Comparison of ENCODE assay signal across 11 mouse cellular contexts in genomic region chr11:7140449-7140848, GRCm38 (mm10). TPM values are rescaled to one million over a fixed set of nuclear protein-coding genes. Genes with fewer than 3 reads are reported as not detected.
A peak's percentile ranks its signal among the peaks of the same experiment; 100 is the strongest.
DNase-seq lines count a peak whose midpoint lies in the region; ATAC-seq lines count a peak whose summit lies in the region.
"Had no signal": no experiment of that assay in that cellular context is flagged by ENCODE, and none has a peak within 500 bp of the region (broad histone marks: within the 10 kb centered on the region; RNA-seq: fewer than 3 reads in every experiment).

No protein-coding gene starts in this region.

- H3K4me2 ChIP-seq in forebrain, embryonic 12.5 days: no peak overlapping the region
- no peak overlapping the region for H3K4me2 ChIP-seq in neural tube, embryonic 12.5 days (replicated peaks)

- no peak overlapping the region for H3K9ac ChIP-seq in forebrain, embryonic 12.5 days
- no peak overlapping the region for H3K9ac ChIP-seq in neural tube, embryonic 12.5 days

- DNase-seq in forebrain, embryonic 10.5 days (ENCODE audit: extremely low spot score, low spot score): peak; percentile 28
- DNase-seq in neural tube, embryonic 10.5 days (ENCODE audit: extremely low spot score, low spot score): no peak
- peak; percentile 68 for DNase-seq in embryo, embryonic 10 days (ENCODE audit: low spot score)
- peak; percentile 55 for DNase-seq in heart, postnatal 4 days

- 96% methylated on average over 3 of the region's 3 CpGs for WGBS in forebrain, embryonic 10.5 days
- 95% methylated on average over 3 of the region's 3 CpGs for WGBS in forebrain, embryonic 12.5 days
- WGBS in neural tube, embryonic 12.5 days: 94% methylated on average over 3 of the region's 3 CpGs

- ATAC-seq in forebrain, embryonic 12.5 days (ENCODE audit: low FRiP score): no peak
- peak; percentile 49; the same call in 1 of the 2 replicates for ATAC-seq in neural tube, embryonic 12.5 days (ENCODE audit: low FRiP score, low read depth)
- ATAC-seq in megakaryocyte-erythroid progenitor cell, adult 5-6 weeks (replicated peaks; ENCODE audit: low FRiP score, low TSS enrichment, poor library complexity, severe bottlenecking): peak; percentile 54; the same call in 1 of the 2 replicates
- no peak for ATAC-seq in megakaryocyte, adult 5-6 weeks (ENCODE audit: poor library complexity, severe bottlenecking)

- H3K4me1 ChIP-seq in forebrain, embryonic 10.5 days: no peaks in the 10 kb centered on the region
- 0 out of 2 replicates have a peak, but pooled peaks cover 3% of the 10 kb centered on the region for H3K4me1 ChIP-seq in forebrain, embryonic 12.5 days
- H3K4me1 ChIP-seq in neural tube, embryonic 12.5 days: no peaks in the 10 kb centered on the region

- H3K9me3 ChIP-seq in forebrain, embryonic 10.5 days: no peaks in the 10 kb centered on the region
- no peaks in the 10 kb centered on the region for H3K9me3 ChIP-seq in forebrain, embryonic 12.5 days
- no peaks in the 10 kb centered on the region for H3K9me3 ChIP-seq in neural tube, embryonic 12.5 days

- H3K4me3 ChIP-seq in forebrain, embryonic 10.5 days: no peak overlapping the region
- H3K4me3 ChIP-seq in forebrain, embryonic 12.5 days (replicated peaks): no peak overlapping the region
- no peak overlapping the region for H3K4me3 ChIP-seq in neural tube, embryonic 12.5 days

- no peaks in the 10 kb centered on the region; the same call in 1 of the 2 replicates for H3K36me3 ChIP-seq in forebrain, embryonic 10.5 days (replicated peaks)
- H3K36me3 ChIP-seq in forebrain, embryonic 12.5 days (replicated peaks): no peaks in the 10 kb centered on the region
- H3K36me3 ChIP-seq in neural tube, embryonic 12.5 days: no peaks in the 10 kb centered on the region; the same call in 1 of the 2 replicates

- no peaks in the 10 kb centered on the region for H3K27me3 ChIP-seq in forebrain, embryonic 10.5 days (ENCODE audit: poor library complexity, severe bottlenecking)
- H3K27me3 ChIP-seq in forebrain, embryonic 12.5 days: no peaks in the 10 kb centered on the region
- no peaks in the 10 kb centered on the region for H3K27me3 ChIP-seq in neural tube, embryonic 12.5 days (replicated peaks)

- H3K27ac ChIP-seq in forebrain, embryonic 10.5 days: no peak overlapping the region
- no peak overlapping the region for H3K27ac ChIP-seq in forebrain, embryonic 12.5 days
- no peak overlapping the region for H3K27ac ChIP-seq in neural tube, embryonic 12.5 days
- H3K27ac ChIP-seq: macrophage had no signal

RNA-seq across cellular contexts. Expression of gene Gm11985, which starts 47.9 kb away (rescaled TPM):
- polyA plus RNA-seq in forebrain, embryonic 10.5 days (2016; fragmentation: Nextera tagmentation; extraction: Ambion mirVana): not detected in 2 replicates
- polyA plus RNA-seq in forebrain, embryonic 12.5 days (2016; fragmentation: Nextera tagmentation; extraction: Ambion mirVana): not detected in 2 replicates
- not detected in 2 replicates for polyA plus RNA-seq in neural tube, embryonic 12.5 days (2016; fragmentation: Nextera tagmentation; extraction: Ambion mirVana)
- total RNA-seq in heart, postnatal 4 days (2021): not detected
- not detected in 2 replicates for total RNA-seq in megakaryocyte-erythroid progenitor cell, adult 5-6 weeks (2014; fragmentation: Nextera tagmentation)
- total RNA-seq in megakaryocyte-erythroid progenitor cell, adult 5-6 weeks (2017): not detected in 2 replicates
- total RNA-seq in megakaryocyte, adult 5-6 weeks (2015): not detected in 2 replicates
- total RNA-seq in megakaryocyte, adult 5-6 weeks (2017): not detected in 2 replicates
- total RNA-seq: gastrocnemius, postnatal 4 days; MEL had no signal
- polyA plus RNA-seq: macrophage had no signal

RNA-seq across cellular contexts. Expression of gene Igfbp1, which starts 57.1 kb away (rescaled TPM):
- polyA plus RNA-seq in forebrain, embryonic 10.5 days (2016; fragmentation: Nextera tagmentation; extraction: Ambion mirVana): 0.10 and 0.24 TPM in 2 replicates
- not detected in 2 replicates for polyA plus RNA-seq in forebrain, embryonic 12.5 days (2016; fragmentation: Nextera tagmentation; extraction: Ambion mirVana)
- polyA plus RNA-seq in neural tube, embryonic 12.5 days (2016; fragmentation: Nextera tagmentation; extraction: Ambion mirVana): 0.26 and 0.46 TPM in 2 replicates
- not detected for total RNA-seq in heart, postnatal 4 days (2021)
- not detected in 2 replicates for total RNA-seq in megakaryocyte-erythroid progenitor cell, adult 5-6 weeks (2014; fragmentation: Nextera tagmentation)
- total RNA-seq in megakaryocyte-erythroid progenitor cell, adult 5-6 weeks (2017): not detected in 2 replicates
- total RNA-seq in megakaryocyte, adult 5-6 weeks (2015): not detected in 2 replicates
- total RNA-seq in megakaryocyte, adult 5-6 weeks (2017): not detected in 2 replicates
- total RNA-seq: MEL had no signal
- polyA plus RNA-seq: macrophage had no signal

Comparison
In these comparisons a context has a peak if more than half of its experiments do, and no peak if none do; other contexts are left out.
1. ATAC-seq: peak in neural tube, embryonic 12.5 days (single experiment) and megakaryocyte-erythroid progenitor cell, adult 5-6 weeks (single experiment); none in forebrain, embryonic 12.5 days (single experiment) and megakaryocyte, adult 5-6 weeks (single experiment).